Mouse (Mus musculus) thymus, adult 2 months (tissue): ENCODE data around the gene Mllt6.

Source experiments
- CTCF ChIP-seq: fragments of 200-500 bp; IDR thresholded peaks from 2 replicates; pipeline ENCODE4 v1.5.1; 2012; ENCODE audit warnings: mild to moderate bottlenecking, control low read depth, low read length, moderate library complexity, borderline replicate concordance; ENCODE audit not compliant: control insufficient read depth, poor library complexity, insufficient read depth; ENCODE audit errors: extremely low read depth
- POLR2A ChIP-seq: fragments of 200-500 bp; IDR thresholded peaks from 2 replicates; pipeline ENCODE4 v1.6.1; 2012; ENCODE audit warnings: mild to moderate bottlenecking, low read length, control low read depth, moderate library complexity; ENCODE audit not compliant: control insufficient read depth, poor library complexity, insufficient read depth; ENCODE audit errors: extremely low read depth

DNA sequence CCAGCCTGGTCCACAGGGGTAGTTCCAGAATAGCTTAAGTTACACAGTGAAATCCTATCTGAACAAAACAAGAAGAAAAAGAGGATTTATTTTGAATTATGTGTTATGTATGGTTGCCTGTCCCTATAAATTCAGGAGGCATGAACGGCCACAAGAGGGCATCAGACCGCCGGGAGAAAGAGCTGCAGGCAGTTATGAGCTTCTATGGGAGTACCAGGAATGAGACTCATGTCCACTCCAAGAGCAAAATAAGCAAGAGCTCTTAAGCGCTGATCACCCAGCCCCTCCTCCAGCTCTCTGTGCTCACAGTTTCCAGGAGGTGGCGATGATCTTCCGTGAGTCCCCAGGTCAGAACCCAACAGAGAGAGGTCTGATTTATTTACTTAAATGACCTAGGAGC, 18.4 kb upstream of the Mllt6 start:
- TF ChIP-seq CTCF (no peak; the same call in 1 of the 2 replicates), POLR2A (no peak)
